Comparison of ENCODE assay signal across 24 mouse cellular contexts in the genomic region with DNA sequence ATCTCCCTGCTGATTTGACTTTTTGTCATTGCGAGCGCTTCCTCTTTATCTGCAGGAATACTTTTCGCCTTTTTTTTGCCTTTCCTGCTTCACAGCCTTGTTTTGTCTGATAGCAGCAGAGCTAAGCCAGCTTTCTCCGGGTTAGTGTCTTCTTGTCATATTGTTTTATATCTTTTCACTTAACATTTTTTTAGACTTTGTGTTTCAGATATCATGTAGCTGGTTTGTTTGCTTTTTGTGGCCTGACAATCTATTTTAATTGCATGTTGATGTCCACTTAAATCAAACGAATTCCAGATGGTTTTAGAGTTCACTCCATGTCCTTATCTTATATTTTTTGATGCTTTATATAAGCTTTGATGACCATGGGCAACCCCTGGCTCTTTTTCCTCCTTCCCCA. TPM values are rescaled to one million over a fixed set of nuclear protein-coding genes. Genes with fewer than 3 reads are reported as not detected.
DNase-seq lines count a peak whose midpoint lies in the region; ATAC-seq and TF ChIP-seq lines count a peak whose summit lies in the region.
"Had no signal": no experiment of that assay in that cellular context is flagged by ENCODE, and none has a peak within 500 bp of the region (broad histone marks: within the 10 kb centered on the region; RNA-seq: fewer than 3 reads in every experiment).

No protein-coding gene starts in this region.

- no peak overlapping the region for H3K4me3 ChIP-seq in kidney, postnatal 0 days (replicated peaks; ENCODE audit: low read depth, low read length)
- no peak overlapping the region for H3K4me3 ChIP-seq in kidney, embryonic 16.5 days (ENCODE audit: low read length)
- H3K4me3 ChIP-seq in midbrain, embryonic 11.5 days (ENCODE audit: low read depth, low read length): no peak overlapping the region
- H3K4me3 ChIP-seq in midbrain, postnatal 0 days (ENCODE audit: low read depth, low read length): no peak overlapping the region
- H3K4me3 ChIP-seq: embryonic facial prominence, embryonic 10.5 days; embryonic facial prominence, embryonic 12.5 days; forebrain, embryonic 13.5 days; forebrain, embryonic 15.5 days had no signal

- 26% methylated on average over 5 of the region's 5 CpGs for WGBS in kidney, postnatal 0 days
- 22% methylated on average over 5 of the region's 5 CpGs for WGBS in kidney, embryonic 16.5 days
- WGBS in midbrain, embryonic 11.5 days: 57% methylated on average over 5 of the region's 5 CpGs
- 51% methylated on average over 5 of the region's 5 CpGs for WGBS in midbrain, postnatal 0 days

- peak; percentile 62 for DNase-seq in kidney, postnatal 0 days (ENCODE audit: low spot score)
- DNase-seq in kidney, adult 18-20 months: no peak
- DNase-seq in kidney, postnatal 14 days: peak; percentile 12
- DNase-seq in midbrain, embryonic 11.5 days (ENCODE audit: low spot score, missing footprints): peak; percentile 83
- DNase-seq in midbrain, postnatal 0 days (ENCODE audit: low spot score): no peak
- DNase-seq: adrenal gland, adult 8-10 months; adrenal gland, postnatal 14 days; adrenal gland, postnatal 36 days; B cell, adult 2 months; cerebellum, adult 11-12 months; cerebellum, adult 2 months; cerebellum, adult 9-10 months; cerebellum, postnatal 10 days; cerebellum, postnatal 25 days had no signal

- no peak for TF ChIP-seq CTCF in kidney, postnatal 0 days (IDR thresholded peaks at IDR 0.05; ENCODE audit: low read depth)
- TF ChIP-seq CTCF in midbrain, postnatal 0 days (IDR thresholded peaks at IDR 0.05): no peak

- no peak overlapping the region for H3K9ac ChIP-seq in kidney, postnatal 0 days (ENCODE audit: low read depth, low read length)
- H3K9ac ChIP-seq in kidney, embryonic 16.5 days (replicated peaks; ENCODE audit: low read length): no peak overlapping the region
- no peak overlapping the region for H3K9ac ChIP-seq in midbrain, embryonic 11.5 days (ENCODE audit: low read length)
- H3K9ac ChIP-seq in midbrain, postnatal 0 days (replicated peaks; ENCODE audit: low read length, poor library complexity, severe bottlenecking): no peak overlapping the region
- H3K9ac ChIP-seq: embryonic facial prominence, embryonic 12.5 days; forebrain, embryonic 13.5 days; forebrain, embryonic 15.5 days had no signal

- H3K36me3 ChIP-seq in kidney, postnatal 0 days (ENCODE audit: insufficient read depth, low read length): no peaks in the 10 kb centered on the region
- no peaks in the 10 kb centered on the region for H3K36me3 ChIP-seq in kidney, embryonic 16.5 days (ENCODE audit: insufficient read depth, low read length)
- no peaks in the 10 kb centered on the region for H3K36me3 ChIP-seq in midbrain, embryonic 11.5 days (ENCODE audit: control insufficient read depth, insufficient read depth, low read length)
- H3K36me3 ChIP-seq in midbrain, postnatal 0 days (ENCODE audit: insufficient read depth, low read length): no peaks in the 10 kb centered on the region
- H3K36me3 ChIP-seq: embryonic facial prominence, embryonic 10.5 days; embryonic facial prominence, embryonic 12.5 days; forebrain, embryonic 15.5 days; G1E had no signal

- H3K9me3 ChIP-seq in kidney, postnatal 0 days (replicated peaks; ENCODE audit: low read length): no peaks in the 10 kb centered on the region
- no peaks in the 10 kb centered on the region for H3K9me3 ChIP-seq in kidney, embryonic 16.5 days (ENCODE audit: low read length)
- no peaks in the 10 kb centered on the region for H3K9me3 ChIP-seq in midbrain, embryonic 11.5 days (ENCODE audit: control insufficient read depth, low read length)
- no peaks in the 10 kb centered on the region for H3K9me3 ChIP-seq in midbrain, postnatal 0 days (ENCODE audit: low read length)
- H3K9me3 ChIP-seq: embryonic facial prominence, embryonic 10.5 days; embryonic facial prominence, embryonic 12.5 days; forebrain, embryonic 13.5 days; forebrain, embryonic 15.5 days had no signal

- no peak overlapping the region for H3K27ac ChIP-seq in kidney, postnatal 0 days
- no peak overlapping the region for H3K27ac ChIP-seq in kidney, embryonic 16.5 days (ENCODE audit: low read length)
- no peak overlapping the region for H3K27ac ChIP-seq in midbrain, embryonic 11.5 days (ENCODE audit: low read depth, low read length)
- H3K27ac ChIP-seq in midbrain, postnatal 0 days (ENCODE audit: low read depth, low read length): no peak overlapping the region
- H3K27ac ChIP-seq: embryonic facial prominence, embryonic 10.5 days; embryonic facial prominence, embryonic 12.5 days; forebrain, embryonic 13.5 days; forebrain, embryonic 15.5 days had no signal

- H3K4me1 ChIP-seq in kidney, postnatal 0 days (replicated peaks; ENCODE audit: insufficient read depth, low read length): no peaks in the 10 kb centered on the region
- H3K4me1 ChIP-seq in kidney, embryonic 16.5 days (ENCODE audit: insufficient read depth, low read length): no peaks in the 10 kb centered on the region
- no peaks in the 10 kb centered on the region for H3K4me1 ChIP-seq in midbrain, embryonic 11.5 days (ENCODE audit: control insufficient read depth, insufficient read depth, low read length)
- no peaks in the 10 kb centered on the region for H3K4me1 ChIP-seq in midbrain, postnatal 0 days (ENCODE audit: insufficient read depth, low read length)
- H3K4me1 ChIP-seq: forebrain, embryonic 13.5 days; forebrain, embryonic 15.5 days had no signal

- no peak overlapping the region for H3K4me2 ChIP-seq in kidney, postnatal 0 days (ENCODE audit: low read length)
- no peak overlapping the region for H3K4me2 ChIP-seq in kidney, embryonic 16.5 days (replicated peaks; ENCODE audit: low read depth, low read length)
- H3K4me2 ChIP-seq in midbrain, embryonic 11.5 days: no peak overlapping the region
- H3K4me2 ChIP-seq in midbrain, postnatal 0 days (ENCODE audit: low read depth, low read length, poor library complexity, severe bottlenecking): no peak overlapping the region
- H3K4me2 ChIP-seq: embryonic facial prominence, embryonic 12.5 days; forebrain, embryonic 13.5 days; forebrain, embryonic 15.5 days had no signal

- no peak for ATAC-seq in kidney, postnatal 0 days (replicated peaks; ENCODE audit: low FRiP score, low read depth)
- ATAC-seq in kidney, embryonic 16.5 days (ENCODE audit: low FRiP score, low TSS enrichment): no peak
- ATAC-seq in midbrain, embryonic 11.5 days (ENCODE audit: low FRiP score): no peak
- no peak for ATAC-seq in midbrain, postnatal 0 days (ENCODE audit: low FRiP score)
- ATAC-seq: activated CD4-positive, CD25-positive, alpha-beta regulatory T cell, adult 4 months; CD4-positive, CD25-positive, alpha-beta regulatory T cell, adult 4 months; forebrain, embryonic 13.5 days; forebrain, embryonic 15.5 days; Patski had no signal

- H3K27me3 ChIP-seq in kidney, postnatal 0 days (ENCODE audit: insufficient read depth, low read length): no peaks in the 10 kb centered on the region
- no peaks in the 10 kb centered on the region for H3K27me3 ChIP-seq in kidney, embryonic 16.5 days (ENCODE audit: insufficient read depth, low read length)
- no peaks in the 10 kb centered on the region for H3K27me3 ChIP-seq in midbrain, embryonic 11.5 days (ENCODE audit: control insufficient read depth, insufficient read depth, low read length)
- no peaks in the 10 kb centered on the region for H3K27me3 ChIP-seq in midbrain, postnatal 0 days (ENCODE audit: insufficient read depth, low read length)
- H3K27me3 ChIP-seq: CH12.LX; embryonic facial prominence, embryonic 12.5 days; forebrain, embryonic 13.5 days; forebrain, embryonic 15.5 days had no signal

RNA-seq across cellular contexts. Expression of gene Klhl29, which starts 21.9 kb away (rescaled TPM):
- 0.30 and 0.40 TPM in 2 replicates for polyA plus RNA-seq in kidney, postnatal 0 days (2015; fragmentation: Nextera tagmentation; extraction: Ambion mirVana)
- polyA plus RNA-seq in kidney, embryonic 16.5 days (2015; fragmentation: Nextera tagmentation; extraction: Ambion mirVana): 0.31 and 0.51 TPM in 2 replicates
- polyA plus RNA-seq in midbrain, embryonic 11.5 days (2014; fragmentation: Nextera tagmentation; extraction: Ambion mirVana): 1.9 and 2.0 TPM in 2 replicates
- total RNA-seq in midbrain, postnatal 0 days (2014; rRNA removed): 11.9 TPM in 2 replicates
- 1.8 and 2.7 TPM in 2 replicates for polyA plus RNA-seq in midbrain, postnatal 0 days (2015; fragmentation: Nextera tagmentation; extraction: Ambion mirVana)
- polyA plus RNA-seq: G1E had no signal

Comparison
In these comparisons a context has a peak if more than half of its experiments do, and no peak if none do; other contexts are left out.
1. DNase-seq: peak in kidney, postnatal 0 days (single experiment), kidney, postnatal 14 days (single experiment) and midbrain, embryonic 11.5 days (single experiment); none in kidney, adult 18-20 months (single experiment) and midbrain, postnatal 0 days (single experiment).